8 mouse cellular contexts compared by ENCODE assay signal in genomic region chr4:101355431-101356092, GRCm38 (mm10).
DNase-seq lines count a peak whose midpoint lies in the region; TF ChIP-seq lines count a peak whose summit lies in the region.

No protein-coding gene starts in this region.

- TF ChIP-seq CTCF in testis, adult 2 months (IDR thresholded peaks at IDR 0.05; ENCODE audit: control insufficient read depth, insufficient read depth, insufficient replicate concordance, low read depth, low read length), result no peak
- no peak for TF ChIP-seq CTCF in lung, adult 2 months (IDR thresholded peaks at IDR 0.05; ENCODE audit: insufficient read depth, low read length)
- TF ChIP-seq CTCF in olfactory bulb, adult 2 months (IDR thresholded peaks at IDR 0.05; ENCODE audit: insufficient read depth, low read depth, low read length), result no peak

- H3K36me3 ChIP-seq in testis, adult 2 months (ENCODE audit: control insufficient read depth, insufficient read depth, low read length), result no peaks in the 10 kb centered on the region

- H3K27ac ChIP-seq in testis, adult 2 months (ENCODE audit: control insufficient read depth, insufficient read depth, low read depth, low read length), result peak overlapping the region; percentile 93
- peak overlapping the region; percentile 99 for H3K27ac ChIP-seq in olfactory bulb, adult 2 months (ENCODE audit: insufficient read depth, low read depth, low read length)

- 2% methylated on average over 30 of the region's 31 CpGs for WGBS in lung, adult 2 months
- under 1% methylated on average over 31 of the region's 31 CpGs for WGBS in olfactory bulb, adult 2 months

- H3K4me3 ChIP-seq in testis, adult 2 months (ENCODE audit: control insufficient read depth, low read depth, low read length), result peak overlapping the region; percentile 90
- H3K4me3 ChIP-seq in lung, adult 2 months (replicated peaks; ENCODE audit: extremely low read depth, low read depth, low read length), result peak overlapping the region; percentile 84
- H3K4me3 ChIP-seq in olfactory bulb, adult 2 months (ENCODE audit: insufficient read depth, low read depth, low read length), result peak overlapping the region; percentile 91

- H3K4me1 ChIP-seq in testis, adult 2 months (ENCODE audit: control insufficient read depth, insufficient read depth, low read length), result peaks cover 16% of the 10 kb centered on the region
- peaks cover 5% of the 10 kb centered on the region; the same call in 1 of the 2 replicates for H3K4me1 ChIP-seq in lung, adult 2 months (ENCODE audit: control insufficient read depth, insufficient read depth, low read length)
- peaks cover 3% of the 10 kb centered on the region for H3K4me1 ChIP-seq in olfactory bulb, adult 2 months (ENCODE audit: control insufficient read depth, insufficient read depth, low read length)

- no peak for TF ChIP-seq POLR2A in testis, adult 2 months (IDR thresholded peaks at IDR 0.05; ENCODE audit: control insufficient read depth, low read depth, low read length)
- peak; percentile 34; the same call in 1 of the 2 replicates for TF ChIP-seq POLR2A in lung, adult 2 months (IDR thresholded peaks at IDR 0.05; ENCODE audit: borderline replicate concordance, extremely low read depth, low read depth, low read length)
- no peak for TF ChIP-seq POLR2A in olfactory bulb, adult 2 months (IDR thresholded peaks at IDR 0.05; ENCODE audit: insufficient read depth, low read depth, low read length)

- H3K27me3 ChIP-seq in testis, adult 2 months (ENCODE audit: control insufficient read depth, insufficient read depth, low read length), result no peaks in the 10 kb centered on the region; the same call in none of the 2 replicates

- DNase-seq in testis, postnatal 14 days (ENCODE audit: low spot score), result no peak
- peak; percentile 33 for DNase-seq in embryo, embryonic 10.5 days (ENCODE audit: low spot score)
- peak; percentile 98 for DNase-seq in heart, adult 11 months
- DNase-seq in kidney, adult 11 months, result peak; percentile 74
- peak; percentile 55 for DNase-seq in lung, adult 2 months
- peak; percentile 47 for DNase-seq in urinary bladder, adult 2 months (ENCODE audit: low spot score)
